Mouse (Mus musculus) lung, postnatal 0 days (tissue): ENCODE measurements at regions not wholly inside any gene's neighbourhood (a gene's known extent, or its start where the extent isn't known, plus 50 kb on each side); places are given as distances from the start of the nearest gene placed in this dataset.

Source experiments
- ATAC-seq: fragments of 200-750 bp; cut with Nextera tagmentation; 2 replicates; pipeline ENCODE4 v1.8.0; 2017; ENCODE audit warnings: moderate library complexity
- DNase-seq: peaks from one replicate; pipeline ENCODE4 v3.0.0-alpha.2; 2016; ENCODE audit warnings: low spot score
- H3K27ac ChIP-seq: fragments of 300-500 bp; sonication (generic); 2 replicates; pipeline ENCODE4 v1.5.1; 2014; ENCODE audit warnings: antibody characterized with exemption, mild to moderate bottlenecking, low read length, mixed read lengths
- H3K27me3 ChIP-seq: fragments of 300-500 bp; sonication (generic); replicated peaks from 2 replicates; pipeline ENCODE4 v1.6.1; 2014; ENCODE audit warnings: low read length, mixed read lengths; ENCODE audit not compliant: insufficient read depth
- H3K36me3 ChIP-seq: fragments of 300-500 bp; sonication (generic); 2 replicates; pipeline ENCODE4 v1.6.1; 2014; ENCODE audit warnings: low read length, mixed read lengths; ENCODE audit not compliant: insufficient read depth
- H3K4me1 ChIP-seq: fragments of 300-500 bp; sonication (generic); 2 replicates; pipeline ENCODE4 v1.6.1; 2014; ENCODE audit warnings: antibody characterized with exemption, low read depth, low read length, mixed read lengths; ENCODE audit not compliant: insufficient read depth
- H3K4me2 ChIP-seq: fragments of 300-500 bp; sonication (generic); replicated peaks from 2 replicates; pipeline ENCODE4 v1.6.1; 2014; ENCODE audit warnings: low read depth, mild to moderate bottlenecking, low read length, moderate library complexity, mixed read lengths
- H3K4me3 ChIP-seq: fragments of 300-500 bp; sonication (generic); 2 replicates; pipeline ENCODE4 v1.5.1; 2014; ENCODE audit warnings: low read depth, low read length
- H3K9ac ChIP-seq: fragments of 300-500 bp; sonication (generic); replicated peaks from 2 replicates; pipeline ENCODE4 v1.6.1; 2014; ENCODE audit warnings: low read depth, mild to moderate bottlenecking
- H3K9me3 ChIP-seq: fragments of 300-500 bp; sonication (generic); 2 replicates; pipeline ENCODE4 v1.6.1; 2016; ENCODE audit warnings: low read length, mixed read lengths
- CTCF ChIP-seq: IDR thresholded peaks from 2 replicates; pipeline ENCODE4 v1.5.1; 2016; ENCODE audit warnings: antibody characterized with exemption, mild to moderate bottlenecking
- EP300 ChIP-seq: IDR thresholded peaks from 2 replicates; pipeline ENCODE4 v1.6.1; 2016; ENCODE audit warnings: antibody characterized with exemption, mild to moderate bottlenecking, control low read depth
- WGBS: fragments of 180-500 bp; shearing (Covaris S2); extraction: QIAGEN DNeasy Blood & Tissue Kit; methylation state at CpG from one replicate; pipeline ENCODE4 v1.1.7; 2014; 5-methylcytosine and 5-hydroxymethylcytosine counted together

DNA sequence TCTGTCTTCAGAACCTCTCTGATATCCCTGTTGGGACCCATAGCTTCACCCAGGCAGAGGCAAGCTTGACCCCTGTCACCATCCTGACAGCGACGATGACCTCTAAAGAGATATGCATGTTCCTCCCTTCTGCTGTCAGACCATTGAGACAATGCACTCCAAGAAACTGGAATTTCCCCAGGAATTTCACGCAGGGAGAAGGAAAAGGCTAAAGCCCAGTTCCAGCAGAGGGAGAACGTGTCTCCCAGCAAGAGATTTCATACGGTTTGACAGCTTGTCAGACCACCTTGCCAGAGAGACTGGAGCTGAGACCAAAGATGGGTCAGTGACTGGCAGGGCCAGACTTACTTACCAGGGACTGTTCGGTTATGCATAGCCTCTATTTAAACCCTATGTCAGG is 167.9 kb downstream of the Rplp1 start:
- no peak overlapping the region for H3K9ac ChIP-seq
- no peak for ATAC-seq
- H3K36me3 ChIP-seq: no peaks in the 10 kb centered on the region
- H3K4me2 ChIP-seq: no peak overlapping the region
- H3K27me3 ChIP-seq: no peaks in the 10 kb centered on the region
- no peak overlapping the region for H3K27ac ChIP-seq
- H3K9me3 ChIP-seq: no peaks in the 10 kb centered on the region
- no peaks in the 10 kb centered on the region for H3K4me1 ChIP-seq
- no peak for TF ChIP-seq EP300
- TF ChIP-seq CTCF: no peak
- no peak overlapping the region for H3K4me3 ChIP-seq
- no peak for DNase-seq
- WGBS: 64% methylated on average over 6 of the region's 6 CpGs

DNA sequence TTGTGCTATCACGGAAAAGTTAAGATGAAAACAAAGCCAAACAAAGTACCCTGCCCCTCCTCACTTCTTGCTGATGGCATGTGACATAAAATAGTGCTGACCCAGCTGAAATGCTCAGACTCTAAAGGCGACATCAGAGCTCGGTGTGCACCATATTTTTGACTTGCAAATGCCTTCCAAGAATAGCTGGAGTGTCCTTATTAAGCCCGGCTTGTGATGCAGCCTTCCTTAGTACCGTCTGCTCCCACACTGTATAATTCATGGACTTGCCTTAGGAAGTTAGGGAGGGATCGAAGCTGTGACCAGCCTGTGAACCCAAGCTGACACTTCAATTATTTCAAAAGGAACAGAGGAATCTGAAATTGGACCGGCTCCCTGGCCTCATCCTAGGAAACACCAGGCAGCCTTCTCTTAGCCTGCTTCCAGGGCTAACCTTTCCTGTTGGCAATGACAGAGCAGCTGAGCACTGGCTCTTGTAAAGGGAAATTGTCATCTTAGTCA is 169.0 kb downstream of the Rplp1 start:
- 47% methylated on average over 7 of the region's 7 CpGs for WGBS
- TF ChIP-seq CTCF: no peak
- TF ChIP-seq EP300: no peak
- no peak for ATAC-seq
- no peak overlapping the region for H3K27ac ChIP-seq
- H3K9me3 ChIP-seq: no peaks in the 10 kb centered on the region
- no peak overlapping the region for H3K4me2 ChIP-seq
- H3K36me3 ChIP-seq: no peaks in the 10 kb centered on the region
- no peak overlapping the region for H3K4me3 ChIP-seq
- H3K27me3 ChIP-seq: no peaks in the 10 kb centered on the region
- H3K4me1 ChIP-seq: no peaks in the 10 kb centered on the region
- no peak for DNase-seq
- no peak overlapping the region for H3K9ac ChIP-seq

DNA sequence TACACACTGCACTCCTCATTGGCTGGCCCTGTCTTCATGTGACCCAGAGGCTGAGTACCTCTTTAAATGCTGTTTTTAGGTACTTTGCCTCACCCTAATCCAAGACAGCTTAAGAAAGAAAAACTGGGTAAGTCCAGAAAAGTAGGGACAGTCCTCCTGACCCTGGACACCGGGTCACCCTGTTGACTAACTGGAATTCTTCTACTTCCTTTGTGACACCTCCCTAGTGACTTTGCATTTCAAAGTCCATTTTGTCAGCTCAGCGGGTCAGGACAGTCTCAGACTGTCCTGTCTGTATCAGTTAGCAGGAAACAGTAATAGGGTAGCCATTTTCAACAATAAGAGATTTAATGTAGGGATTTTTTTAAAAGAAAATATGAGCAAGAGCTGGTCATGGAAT is 180.8 kb downstream of the Rplp1 start:
- Histone ChIP-seq H3K27me3 (no peaks in the 10 kb centered on the region), H3K36me3 (no peaks in the 10 kb centered on the region), H3K27ac (no peak overlapping the region), H3K4me1 (no peaks in the 10 kb centered on the region), H3K9ac (no peak overlapping the region), H3K4me3 (no peak overlapping the region), H3K9me3 (no peaks in the 10 kb centered on the region), H3K4me2 (no peak overlapping the region)
- WGBS: 58% methylated on average over 2 of the region's 2 CpGs
- ATAC-seq (no peak), DNase-seq (no peak)
- TF ChIP-seq CTCF (no peak), EP300 (no peak)

DNA sequence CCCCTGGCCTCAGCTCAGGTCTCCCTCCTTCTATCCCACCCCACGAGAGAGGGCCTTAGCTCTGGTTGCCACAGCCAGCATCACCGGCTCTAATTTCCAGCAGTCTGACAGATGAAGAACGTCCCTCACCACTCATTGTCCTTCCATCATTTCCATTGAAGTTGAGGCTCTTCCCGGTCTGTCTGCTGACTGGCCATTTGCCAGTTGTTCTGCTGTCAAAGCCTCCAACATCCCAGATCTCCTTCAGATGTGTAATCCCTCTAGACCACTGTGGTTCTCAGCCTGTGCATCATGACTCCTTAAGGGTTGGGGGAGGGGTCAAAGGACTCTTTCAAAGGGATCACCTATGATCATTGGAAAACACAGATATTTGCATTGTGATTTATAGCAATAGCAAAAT is 181.6 kb downstream of the Rplp1 start:
- no peak overlapping the region for H3K27ac ChIP-seq
- H3K9me3 ChIP-seq: no peaks in the 10 kb centered on the region
- 39% methylated on average over 4 of the region's 4 CpGs for WGBS
- TF ChIP-seq CTCF: no peak
- TF ChIP-seq EP300: no peak
- no peak overlapping the region for H3K4me2 ChIP-seq
- no peak overlapping the region for H3K4me3 ChIP-seq
- ATAC-seq (no peak), DNase-seq (peak; percentile 26)
- no peaks in the 10 kb centered on the region for H3K4me1 ChIP-seq
- no peaks in the 10 kb centered on the region for H3K36me3 ChIP-seq
- H3K9ac ChIP-seq: no peak overlapping the region
- H3K27me3 ChIP-seq: no peaks in the 10 kb centered on the region

DNA sequence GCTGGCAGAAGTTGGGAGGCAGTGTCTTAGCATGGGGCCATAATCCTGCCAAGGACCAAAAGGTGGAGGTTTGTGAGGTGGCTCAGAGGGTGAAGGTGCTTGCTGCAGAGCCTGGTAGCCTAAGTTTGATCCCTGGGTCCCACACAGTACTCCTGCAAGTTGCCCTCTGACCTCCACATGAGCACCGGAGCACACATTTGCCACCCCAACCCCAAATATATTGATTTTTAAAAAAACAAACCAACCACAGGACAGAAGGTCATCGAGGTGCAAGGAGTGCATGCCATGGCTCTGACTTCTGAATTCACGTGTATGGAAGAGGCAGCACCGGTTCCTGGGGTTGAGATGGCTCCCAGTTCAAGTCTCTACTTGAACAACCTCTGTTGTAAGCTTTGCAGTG is 186.2 kb downstream of the Rplp1 start:
- Histone ChIP-seq H3K4me1 (no peaks in the 10 kb centered on the region; the same call in 1 of the 2 replicates), H3K27me3 (no peaks in the 10 kb centered on the region), H3K36me3 (no peaks in the 10 kb centered on the region), H3K27ac (no peak overlapping the region), H3K4me2 (no peak overlapping the region), H3K9ac (no peak overlapping the region), H3K9me3 (no peaks in the 10 kb centered on the region), H3K4me3 (no peak overlapping the region)
- TF ChIP-seq EP300 (no peak), CTCF (no peak)
- ATAC-seq (no peak), DNase-seq (no peak)
- WGBS: 78% methylated on average over 4 of the region's 4 CpGs

DNA sequence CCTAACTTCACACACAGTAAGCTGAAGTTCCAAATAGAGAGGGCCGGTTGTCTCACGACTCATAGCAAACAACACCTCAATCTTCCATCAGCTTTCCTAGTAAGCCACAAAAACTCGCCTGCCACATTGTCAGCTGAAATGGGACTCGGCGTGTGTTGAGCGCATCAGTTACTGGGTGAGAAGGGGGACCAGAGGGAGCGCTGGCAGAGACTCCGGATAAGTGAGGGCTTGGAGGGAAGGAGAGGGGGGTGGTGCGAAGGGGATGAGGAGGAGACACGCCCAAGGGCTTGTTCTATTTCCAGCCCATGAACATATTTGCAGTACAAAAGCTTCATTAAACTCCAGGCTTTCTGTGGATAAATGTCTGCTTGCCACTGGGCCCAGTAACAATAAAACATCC is 186.7 kb downstream of the Rplp1 start:
- DNase-seq (no peak), ATAC-seq (no peak)
- no peaks in the 10 kb centered on the region for H3K36me3 ChIP-seq
- H3K4me1 ChIP-seq: peaks cover 5% of the 10 kb centered on the region; the same call in 1 of the 2 replicates
- H3K27me3 ChIP-seq: no peaks in the 10 kb centered on the region
- H3K27ac ChIP-seq: no peak overlapping the region
- TF ChIP-seq CTCF: no peak
- TF ChIP-seq EP300: no peak
- H3K4me3 ChIP-seq: no peak overlapping the region
- H3K9me3 ChIP-seq: no peaks in the 10 kb centered on the region
- WGBS: 45% methylated on average over 10 of the region's 10 CpGs
- H3K9ac ChIP-seq: no peak overlapping the region
- no peak overlapping the region for H3K4me2 ChIP-seq

DNA sequence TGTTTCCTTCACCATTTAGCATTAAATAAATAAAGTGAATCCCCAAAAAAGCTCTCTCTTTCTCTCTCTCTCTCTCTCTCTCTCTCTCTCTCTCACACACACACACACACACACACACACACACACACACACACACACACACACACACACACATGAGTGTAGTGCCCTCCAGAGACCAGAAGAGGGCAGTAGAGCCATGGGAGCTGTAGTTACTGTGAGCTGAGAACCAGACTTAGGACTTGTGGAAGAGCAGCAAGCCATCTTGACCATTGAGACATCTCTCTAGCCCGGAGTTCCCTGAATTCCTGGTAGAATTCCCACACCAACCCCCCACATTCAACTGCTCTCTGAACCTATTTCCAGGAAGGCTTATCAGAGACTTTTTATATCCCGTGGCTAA is 190.3 kb downstream of the Rplp1 start:
- DNase-seq (no peak), ATAC-seq (no peak)
- Histone ChIP-seq H3K36me3 (no peaks in the 10 kb centered on the region), H3K9me3 (no peaks in the 10 kb centered on the region), H3K4me3 (no peak overlapping the region), H3K27me3 (0 out of 2 replicates have a peak, but pooled peaks cover 3% of the 10 kb centered on the region), H3K9ac (no peak overlapping the region), H3K4me2 (no peak overlapping the region), H3K27ac (no peak overlapping the region), H3K4me1 (peaks cover 11% of the 10 kb centered on the region; the same call in 1 of the 2 replicates)
- peak; percentile 52 for TF ChIP-seq CTCF
- TF ChIP-seq EP300: no peak
- WGBS: 89% methylated on average over 2 of the region's 2 CpGs
